Mouse (Mus musculus) cerebellum, adult 11-12 months (tissue): ENCODE measurements at regions not wholly inside any gene's neighbourhood (a gene's known extent, or its start where the extent isn't known, plus 50 kb on each side); places are given as distances from the start of the nearest gene placed in this dataset.

Experiments used
- DNase-seq: peaks from one replicate; pipeline ENCODE4 v3.0.0; 2022

GRCm38 (mm10) chr2:108913967-108914366 lies 366.6 kb upstream of the Kif18a start:
- DNase-seq, result no peak

GRCm38 (mm10) chr2:108919500-108920045 lies 361.0 kb upstream of the Kif18a start:
- DNase-seq, result no peak

GRCm38 (mm10) chr2:108920111-108920510 lies 360.4 kb upstream of the Kif18a start:
- DNase-seq, result no peak

- DNase-seq, result no peak
Observed at GRCm38 (mm10) chr2:108935981-108936762, 344.4 kb upstream of the Kif18a start.

- DNase-seq, result no peak
Observed at GRCm38 (mm10) chr2:108980921-108981320, 299.6 kb upstream of the Kif18a start.

GRCm38 (mm10) chr2:109016223-109016622 lies 264.3 kb upstream of the Kif18a start:
- DNase-seq, result no peak

GRCm38 (mm10) chr2:109017018-109017707 lies 263.4 kb upstream of the Kif18a start:
- no peak for DNase-seq

- DNase-seq, result no peak
Observed at GRCm38 (mm10) chr2:109038131-109038695, 242.3 kb upstream of the Kif18a start.
